Mouse (Mus musculus) liver, embryonic 14.5 days (tissue): ENCODE results near the gene Slc9a1. TPM values are rescaled to one million over a fixed set of nuclear protein-coding genes. Genes with fewer than 3 reads are reported as not detected.

Source experiments
- ATAC-seq: fragments of 200-750 bp; cut with Nextera tagmentation; 2 replicates; pipeline ENCODE4 v1.8.0; 2017; ENCODE audit warnings: moderate number of reproducible peaks, mild to moderate bottlenecking, moderate library complexity; ENCODE audit not compliant: insufficient read depth
- DNase-seq, 3 experiments: peaks; one replicate each; pipeline ENCODE4 v3.0.0-alpha.2; 2012 to 2013; ENCODE audit warnings: low read depth in 3 of 3, low spot score in 3 of 3
- H3K27ac ChIP-seq: fragments of 300-500 bp; sonication (generic); 2 replicates; pipeline ENCODE4 v1.5.1; 2014; ENCODE audit warnings: moderate library complexity, mild to moderate bottlenecking, control low read depth, inconsistent platforms
- H3K27me3 ChIP-seq: fragments of 300-500 bp; sonication (generic); 2 replicates; pipeline ENCODE4 v1.6.1; 2014; ENCODE audit warnings: mild to moderate bottlenecking, low read length, moderate library complexity; ENCODE audit not compliant: control insufficient read depth, insufficient read depth
- H3K36me3 ChIP-seq: fragments of 300-500 bp; sonication (generic); replicated peaks from 2 replicates; pipeline ENCODE4 v1.6.1; 2014; ENCODE audit warnings: low read depth; ENCODE audit not compliant: control insufficient read depth, insufficient read depth
- H3K4me1 ChIP-seq, 2 experiments: fragments of 200-500 bp in 1 of 2; fragments of 300-500 bp in 1 of 2; sonication (generic) in 1 of 2; replicated peaks; 2 replicates each; pipeline ENCODE4 v1.6.1; 2012 to 2014; ENCODE audit warnings: antibody characterized with exemption in 1 of 2, inconsistent platforms in 1 of 2, low read length in 1 of 2; ENCODE audit not compliant: control insufficient read depth in 2 of 2, insufficient read depth in 2 of 2
- H3K4me2 ChIP-seq: fragments of 300-500 bp; sonication (generic); 2 replicates; pipeline ENCODE4 v1.6.1; 2014; ENCODE audit warnings: low read depth, mild to moderate bottlenecking, control low read depth, moderate library complexity
- H3K4me3 ChIP-seq, 2 experiments: fragments of 200-500 bp in 1 of 2; fragments of 300-500 bp in 1 of 2; sonication (generic) in 1 of 2; 2 replicates each; pipeline ENCODE4 v1.5.1; 2012 to 2014; ENCODE audit warnings: low read depth in 2 of 2, low read length in 2 of 2, mild to moderate bottlenecking in 2 of 2, control low read depth in 1 of 2, inconsistent platforms in 1 of 2, moderate library complexity in 1 of 2; ENCODE audit not compliant: insufficient read depth in 1 of 2
- H3K9ac ChIP-seq: fragments of 300-500 bp; sonication (generic); replicated peaks from 2 replicates; pipeline ENCODE4 v1.6.1; 2014; ENCODE audit warnings: mild to moderate bottlenecking, control low read depth, moderate library complexity
- H3K9me3 ChIP-seq: fragments of 300-500 bp; sonication (generic); 2 replicates; pipeline ENCODE4 v1.6.1; 2016; ENCODE audit warnings: low read length, mixed read lengths; ENCODE audit not compliant: control insufficient read depth
- CTCF ChIP-seq: IDR thresholded peaks from 2 replicates; pipeline ENCODE4 v1.5.1; 2016; ENCODE audit warnings: antibody characterized with exemption, low read depth, control low read depth
- EP300 ChIP-seq: IDR thresholded peaks from 2 replicates; pipeline ENCODE4 v1.6.1; 2016; ENCODE audit warnings: antibody characterized with exemption, low read depth
- WGBS: fragments of 180-500 bp; shearing (Covaris S2); extraction: QIAGEN DNeasy Blood & Tissue Kit; methylation state at CpG from one replicate; pipeline ENCODE4 v1.1.7; 2014; ENCODE audit not compliant: insufficient replicate concordance; 5-methylcytosine and 5-hydroxymethylcytosine counted together
- polyA plus RNA-seq, 2 experiments: library from polyadenylated mRNA; depleted of rRNA in 1 of 2; stranded (reverse) in 1 of 2; unstranded in 1 of 2; fragments of >200 nt; fragmentation: Nextera tagmentation in 1 of 2; extraction: Ambion mirVana in 1 of 2; gene quantifications; 2 replicates each; pipeline versions ENCODE4 v1.2.1 to v1.2.3; 2012 to 2014

Gene Slc9a1
- polyA plus RNA-seq, 2 experiments: 2.1 to 6.7 TPM

DNA sequence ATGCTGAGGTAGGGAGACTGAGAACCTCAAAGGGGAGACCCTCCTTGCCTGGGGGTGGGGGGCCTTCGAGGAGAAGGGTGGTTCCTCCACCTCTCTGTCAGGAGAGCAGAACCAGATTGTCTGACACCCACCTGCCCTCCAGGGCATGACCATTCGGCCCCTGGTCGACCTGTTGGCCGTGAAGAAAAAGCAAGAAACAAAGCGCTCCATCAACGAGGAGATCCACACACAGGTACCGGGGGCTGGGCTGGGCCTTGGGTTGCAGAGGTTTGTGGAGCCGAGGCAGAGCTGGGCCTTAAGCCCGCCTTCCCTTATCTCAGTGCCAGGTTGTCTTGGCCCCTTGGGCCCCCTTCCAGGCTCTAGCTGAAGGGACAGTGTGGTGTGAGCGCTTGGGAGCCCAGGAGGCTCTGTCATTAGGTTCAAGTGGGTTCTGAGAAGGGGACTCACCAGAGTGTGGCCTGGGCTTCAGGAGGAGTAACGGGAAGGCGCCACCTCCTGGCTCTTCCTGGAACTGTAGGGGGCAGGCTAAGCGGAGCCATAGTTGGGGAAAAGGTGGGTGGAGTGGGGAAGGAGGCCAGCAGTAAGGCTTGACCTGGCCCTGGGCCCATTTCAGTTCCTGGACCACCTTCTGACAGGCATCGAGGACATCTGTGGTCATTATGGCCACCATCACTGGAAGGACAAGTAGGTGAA lies 50.0 kb downstream of the Slc9a1 start:
- no peak overlapping the region for H3K4me3 ChIP-seq
- no peak for DNase-seq
- no peaks in the 10 kb centered on the region for H3K4me1 ChIP-seq
- no peak overlapping the region for H3K4me2 ChIP-seq
- no peak overlapping the region for H3K27ac ChIP-seq
- no peak for TF ChIP-seq EP300
- TF ChIP-seq CTCF: peak; percentile 94
- H3K9ac ChIP-seq: no peak overlapping the region
- H3K9me3 ChIP-seq: no peaks in the 10 kb centered on the region
- no peaks in the 10 kb centered on the region; the same call in 1 of the 2 replicates for H3K36me3 ChIP-seq
- no peaks in the 10 kb centered on the region for H3K27me3 ChIP-seq
- peak; percentile 24 for ATAC-seq
- WGBS: 44% methylated on average over 14 of the region's 14 CpGs

DNA sequence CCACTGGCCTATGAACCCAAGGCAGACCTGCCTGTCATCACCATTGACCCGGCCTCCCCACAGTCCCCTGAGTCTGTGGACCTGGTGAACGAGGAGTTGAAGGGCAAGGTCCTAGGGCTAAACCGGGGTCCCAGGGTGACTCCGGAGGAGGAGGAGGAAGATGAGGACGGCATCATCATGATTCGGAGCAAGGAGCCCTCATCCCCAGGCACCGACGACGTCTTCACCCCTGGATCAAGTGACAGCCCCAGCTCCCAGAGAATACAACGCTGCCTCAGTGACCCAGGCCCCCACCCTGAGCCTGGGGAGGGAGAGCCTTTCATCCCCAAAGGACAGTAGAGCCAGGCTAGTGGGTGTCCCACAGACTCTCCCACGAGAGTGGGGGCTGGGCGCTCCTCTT lies 52.5 kb downstream of the Slc9a1 start:
- DNase-seq: no peak
- no peaks in the 10 kb centered on the region; the same call in 1 of the 2 replicates for H3K36me3 ChIP-seq
- 80% methylated on average over 12 of the region's 12 CpGs for WGBS
- H3K27ac ChIP-seq: no peak overlapping the region
- no peak overlapping the region for H3K4me2 ChIP-seq
- no peak for TF ChIP-seq EP300
- TF ChIP-seq CTCF: no peak
- no peaks in the 10 kb centered on the region for H3K27me3 ChIP-seq
- H3K4me3 ChIP-seq: no peak overlapping the region
- no peak for ATAC-seq
- no peaks in the 10 kb centered on the region for H3K4me1 ChIP-seq
- no peak overlapping the region for H3K9ac ChIP-seq
- no peaks in the 10 kb centered on the region for H3K9me3 ChIP-seq

DNA sequence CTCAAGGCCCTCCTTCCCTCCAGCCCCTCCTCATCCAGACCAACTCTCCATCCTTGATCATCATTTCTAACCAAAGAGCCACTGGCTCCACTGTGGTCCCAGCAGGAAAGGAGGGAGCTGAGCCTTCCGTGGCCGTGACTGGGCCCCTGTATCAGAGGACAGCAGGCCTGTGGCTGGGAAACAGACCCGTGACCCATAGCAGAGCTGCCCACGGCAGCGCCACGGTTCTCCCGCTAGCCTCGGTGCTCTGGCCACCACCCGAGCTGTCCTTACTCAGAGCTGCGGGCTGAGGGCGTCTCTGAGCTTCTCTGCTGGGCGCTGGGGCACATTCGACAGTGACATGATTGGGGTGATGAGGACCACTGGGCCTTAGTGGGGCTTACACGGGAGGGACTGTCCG lies 53.1 kb downstream of the Slc9a1 start:
- 74% methylated on average over 15 of the region's 15 CpGs for WGBS
- H3K4me1 ChIP-seq: no peaks in the 10 kb centered on the region
- no peaks in the 10 kb centered on the region; the same call in 1 of the 2 replicates for H3K36me3 ChIP-seq
- DNase-seq (no peak), ATAC-seq (no peak)
- H3K9me3 ChIP-seq: no peaks in the 10 kb centered on the region
- no peak overlapping the region for H3K9ac ChIP-seq
- no peak overlapping the region for H3K27ac ChIP-seq
- no peaks in the 10 kb centered on the region for H3K27me3 ChIP-seq
- no peak overlapping the region for H3K4me3 ChIP-seq
- H3K4me2 ChIP-seq: no peak overlapping the region
- TF ChIP-seq EP300 (no peak), CTCF (no peak)

DNA sequence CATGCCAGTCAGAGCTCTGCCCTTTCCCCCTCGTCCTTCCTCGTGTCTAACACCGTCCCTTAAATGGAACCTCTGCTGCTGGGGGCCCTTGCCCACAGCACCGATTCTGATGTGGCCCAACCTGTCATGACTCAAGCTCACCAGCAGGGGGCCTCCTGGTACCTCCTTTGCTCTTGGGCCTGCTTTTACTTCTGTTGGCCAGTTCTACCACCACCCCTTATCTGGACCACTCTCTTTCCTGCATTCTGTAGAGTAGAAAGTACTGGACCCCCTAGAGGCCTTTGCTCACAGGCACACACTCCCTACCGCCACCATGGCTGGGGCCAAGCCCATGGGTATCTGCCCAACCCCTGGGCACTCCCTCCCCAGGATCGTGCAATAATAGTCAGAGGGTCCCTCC lies 53.6 kb downstream of the Slc9a1 start:
- Histone ChIP-seq H3K9ac (no peak overlapping the region), H3K4me1 (no peaks in the 10 kb centered on the region), H3K9me3 (no peaks in the 10 kb centered on the region), H3K36me3 (no peaks in the 10 kb centered on the region; the same call in 1 of the 2 replicates), H3K27ac (no peak overlapping the region), H3K4me2 (no peak overlapping the region), H3K4me3 (no peak overlapping the region), H3K27me3 (no peaks in the 10 kb centered on the region)
- 37% methylated on average over 6 of the region's 6 CpGs for WGBS
- ATAC-seq: no peak
- TF ChIP-seq EP300 (no peak), CTCF (peak; percentile 91)
- DNase-seq: peak in 2 of 3 experiments; percentile 24 to 37

DNA sequence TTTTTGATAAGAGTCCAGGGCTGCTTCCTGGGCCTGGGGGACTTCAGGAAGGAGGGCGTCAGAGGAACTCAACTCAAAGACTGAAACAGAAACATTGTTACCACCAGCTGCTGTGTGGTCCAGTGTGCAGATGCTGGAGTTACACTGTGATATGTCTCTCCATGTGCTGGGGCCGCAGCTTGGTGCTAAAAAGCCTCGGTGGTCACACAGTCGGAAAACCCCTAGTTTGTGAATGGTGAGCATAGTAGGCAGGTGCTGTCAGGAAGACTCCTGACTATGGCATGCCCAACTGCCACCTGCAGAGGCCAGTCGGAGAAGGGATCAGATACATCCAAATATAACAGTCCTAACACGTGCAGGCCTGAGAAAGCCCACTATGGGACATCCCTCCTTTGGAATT lies 54.2 kb downstream of the Slc9a1 start:
- no peak overlapping the region for H3K4me3 ChIP-seq
- no peaks in the 10 kb centered on the region; the same call in 1 of the 2 replicates for H3K36me3 ChIP-seq
- ATAC-seq (no peak), DNase-seq (no peak)
- H3K27me3 ChIP-seq: no peaks in the 10 kb centered on the region
- H3K9ac ChIP-seq: no peak overlapping the region
- no peak for TF ChIP-seq CTCF
- TF ChIP-seq EP300: no peak
- H3K4me2 ChIP-seq: no peak overlapping the region
- no peaks in the 10 kb centered on the region for H3K9me3 ChIP-seq
- WGBS: 55% methylated on average over 6 of the region's 6 CpGs
- no peaks in the 10 kb centered on the region for H3K4me1 ChIP-seq
- H3K27ac ChIP-seq: no peak overlapping the region
